Mouse (Mus musculus): Measurements from ENCODE around the gene Upf3a. TPM values are rescaled to one million over a fixed set of nuclear protein-coding genes. Genes with fewer than 3 reads are reported as not detected.
"Not testable (repeated sequence)": the region's sequence is repeated elsewhere in the genome, so short reads cannot be mapped to it uniquely, and the experiment has no call there.

The Upf3a gene
- total RNA-seq, 2 experiments from 2014 or later: 35.9 to 36.7 TPM

DNA sequence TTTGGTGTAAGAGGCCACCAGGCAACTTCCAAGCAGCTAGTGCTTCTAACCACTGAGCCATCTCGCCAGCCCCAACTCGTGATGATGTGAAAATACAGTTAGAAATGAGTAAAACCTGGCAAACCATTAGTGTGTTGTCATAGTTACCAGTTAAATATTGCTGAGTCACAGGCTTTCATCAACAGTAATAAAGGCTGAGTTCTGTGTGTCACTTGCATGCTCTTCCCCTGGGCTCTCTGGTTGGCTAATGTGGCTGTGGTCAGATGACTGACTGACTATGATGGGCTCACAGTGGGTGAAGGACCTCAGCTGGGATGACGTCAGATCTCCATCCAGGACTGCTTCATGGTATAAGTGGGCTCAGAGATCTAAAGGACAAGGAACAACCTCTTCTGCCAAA is 4.9 kb upstream of the Upf3a start:
- DNase-seq (ENCODE audit: extremely low spot score in 1 of 2, low spot score in 2 of 2): no peak
- intact Hi-C loops (cut with DNase I): no loop called here
- Histone ChIP-seq H3K4me3 (no peak overlapping the region), H3K27ac (no peak overlapping the region)
- TF ChIP-seq CTCF (IDR thresholded peaks at IDR 0.05): no peak

DNA sequence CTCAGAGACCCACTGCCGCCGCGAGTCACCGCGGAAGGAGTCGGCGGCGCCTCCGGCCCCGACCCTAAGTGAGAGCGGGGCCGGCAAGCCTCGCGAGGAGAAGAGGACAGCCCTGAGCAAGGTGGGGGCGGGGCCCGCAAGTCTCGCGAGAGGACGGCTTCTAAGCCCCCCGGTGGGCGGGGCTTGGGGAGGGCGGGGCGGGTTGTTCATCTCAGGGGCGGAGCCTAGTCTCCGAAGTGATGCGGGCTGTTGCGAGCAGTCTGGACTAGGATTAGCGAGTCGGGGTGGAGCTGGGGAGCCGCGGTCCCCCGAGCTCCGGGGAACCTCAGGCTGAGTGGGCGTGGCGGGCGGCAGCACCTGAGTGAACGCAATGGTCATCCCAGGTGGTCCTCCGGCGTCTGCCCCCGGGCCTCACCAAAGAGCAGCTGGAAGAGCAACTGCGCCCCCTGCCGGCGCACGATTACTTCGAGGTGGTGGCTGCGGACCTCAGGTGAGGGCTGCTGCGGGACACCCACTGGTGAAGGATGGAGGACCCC is 417 bp downstream of the Upf3a start:
- Histone ChIP-seq H3K4me3 (peak overlapping the region; percentile 88), H3K27ac (peak overlapping the region; percentile 100)
- intact Hi-C loops (cut with DNase I): loop anchor here (2.0 to 5.0 kb wide), 3 partner anchors 81 to 235 kb away; partner anchors contain the start of gene Champ1
- peak; percentile 87 for TF ChIP-seq CTCF (IDR thresholded peaks at IDR 0.05)
- DNase-seq (ENCODE audit: extremely low spot score in 1 of 2, low spot score in 2 of 2): peak; percentile 93 to 94

DNA sequence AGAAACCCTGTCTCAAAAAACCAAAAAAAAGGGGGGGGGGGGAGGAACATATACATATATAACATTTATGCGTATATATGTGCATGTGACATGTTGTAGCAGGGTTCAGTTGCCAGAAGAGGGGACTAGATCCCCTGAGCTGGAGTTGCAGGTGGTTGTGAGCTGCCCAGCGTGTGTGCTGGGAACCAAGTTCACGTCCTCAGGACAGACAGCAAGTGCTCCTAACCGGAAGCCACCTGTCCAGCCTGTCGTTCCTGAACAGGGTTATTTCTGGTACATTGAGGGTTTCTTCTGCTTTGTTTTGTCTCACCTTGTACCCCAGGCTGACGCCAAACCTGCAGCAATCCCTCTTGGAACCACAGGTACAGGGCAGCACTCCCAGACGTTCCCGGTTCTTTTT is 4.2 kb downstream of the Upf3a start:
- intact Hi-C loops (cut with DNase I): loop anchor here (5.0 kb wide), 2 partner anchors 78 to 98 kb away; partner anchors contain the start of gene Champ1
- TF ChIP-seq CTCF (IDR thresholded peaks at IDR 0.05): no peak
- H3K4me3 ChIP-seq: no peak overlapping the region
- no peak overlapping the region for H3K27ac ChIP-seq
- no peak for DNase-seq (ENCODE audit: extremely low spot score in 1 of 2, low spot score in 2 of 2)

DNA sequence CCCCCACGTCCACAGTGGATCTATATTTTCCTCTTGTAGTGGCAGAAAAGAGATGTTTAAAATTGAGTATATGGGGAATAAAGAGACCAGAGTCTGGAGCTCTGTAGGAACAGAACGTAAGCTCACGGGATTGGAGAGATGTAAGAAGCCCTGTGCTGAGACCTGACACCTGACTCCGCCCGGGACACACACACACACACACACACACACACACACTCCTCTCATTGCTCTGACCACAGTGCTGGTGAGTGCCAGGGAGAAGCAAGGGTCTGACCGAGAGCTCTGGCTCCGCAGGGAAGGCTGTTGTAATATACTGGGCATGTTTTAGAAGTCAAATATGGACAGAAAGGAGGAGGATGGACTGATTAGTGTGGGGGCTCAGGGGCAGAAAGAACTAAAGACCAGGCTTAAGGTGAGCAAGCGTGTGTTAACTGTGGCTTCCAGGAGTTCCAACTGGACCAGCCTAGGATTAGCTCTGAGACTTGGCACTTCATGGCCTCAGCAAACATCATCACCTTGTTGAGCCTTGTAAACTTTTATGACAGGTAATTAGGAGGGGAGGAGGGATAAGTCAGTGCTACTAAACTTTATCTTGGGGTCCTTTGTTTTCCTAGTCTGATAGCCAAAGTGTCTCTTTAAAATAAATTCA is 7.8 kb downstream of the Upf3a start:
- intact Hi-C loops (cut with DNase I): no loop called here
- Histone ChIP-seq H3K4me3 (no peak overlapping the region), H3K27ac (no peak overlapping the region)
- TF ChIP-seq CTCF (IDR thresholded peaks at IDR 0.05): no peak
- no peak for DNase-seq (ENCODE audit: extremely low spot score in 1 of 2, low spot score in 2 of 2)

DNA sequence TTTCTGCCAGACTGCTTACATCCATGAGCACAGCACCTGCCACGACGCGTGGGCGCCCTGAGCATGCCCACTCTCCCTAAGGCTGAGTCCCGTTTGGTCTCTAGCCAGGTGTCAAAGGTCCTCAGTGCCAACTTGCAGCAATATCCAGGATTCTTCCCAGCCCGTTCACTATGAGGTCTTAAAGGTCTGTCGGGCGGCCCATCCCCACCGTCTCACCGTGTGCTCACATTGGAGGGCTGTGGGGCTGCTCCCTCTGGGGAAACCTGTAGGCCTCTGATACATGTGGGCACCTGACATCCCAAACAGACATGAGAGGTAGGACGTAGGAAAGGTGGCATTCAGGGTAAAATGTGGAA is 8.3 kb downstream of the Upf3a start:
- no peak overlapping the region for H3K27ac ChIP-seq
- no peak for TF ChIP-seq CTCF (IDR thresholded peaks at IDR 0.05)
- H3K4me3 ChIP-seq: no peak overlapping the region
- no peak for DNase-seq (ENCODE audit: extremely low spot score in 1 of 2, low spot score in 2 of 2)
- intact Hi-C loops (cut with DNase I): no loop called here

DNA sequence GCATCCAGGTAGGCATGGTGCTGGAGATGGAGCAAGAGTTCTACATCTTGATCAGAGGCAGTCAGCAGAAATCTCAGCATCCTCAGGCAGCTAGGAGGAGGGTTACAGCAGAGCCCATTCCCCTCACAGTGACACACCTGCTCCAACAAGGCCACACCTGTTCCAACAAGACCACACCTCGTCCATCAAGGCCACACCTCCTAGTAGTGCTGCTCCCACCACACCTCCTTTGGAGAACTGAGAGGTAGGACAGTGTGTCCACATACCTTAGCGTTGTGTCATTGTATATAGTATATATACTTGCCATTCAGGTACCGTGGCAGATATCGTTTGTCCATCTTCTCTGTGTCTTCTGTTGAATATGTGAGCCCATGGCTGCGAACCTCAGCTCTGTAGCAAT is 12.3 kb downstream of the Upf3a start:
- no peak for DNase-seq (ENCODE audit: extremely low spot score in 1 of 2, low spot score in 2 of 2)
- no peak overlapping the region for H3K4me3 ChIP-seq
- intact Hi-C loops (cut with DNase I): no loop called here
- no peak for TF ChIP-seq CTCF (IDR thresholded peaks at IDR 0.05)
- H3K27ac ChIP-seq: no peak overlapping the region

DNA sequence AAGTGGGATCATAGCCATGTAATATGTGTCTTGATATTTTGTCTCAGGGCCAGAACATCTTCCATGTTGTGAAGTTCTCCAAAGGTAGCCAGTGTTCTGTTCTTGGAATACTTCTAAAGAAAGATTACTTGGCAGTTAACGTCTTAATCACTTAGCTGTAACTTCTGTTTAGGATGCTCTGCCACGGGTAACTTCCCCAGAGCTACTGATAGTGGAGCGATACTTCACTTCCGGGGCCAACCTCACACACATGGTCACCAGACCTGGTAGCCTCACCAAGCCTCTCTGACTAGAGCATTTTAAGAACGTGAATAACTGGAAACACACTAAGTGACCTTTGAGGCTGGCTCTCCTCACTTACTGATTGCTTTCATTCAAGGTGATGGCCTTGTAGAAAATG is 14.2 kb downstream of the Upf3a start:
- Histone ChIP-seq H3K27ac (no peak overlapping the region), H3K4me3 (no peak overlapping the region)
- DNase-seq (ENCODE audit: extremely low spot score in 1 of 2, low spot score in 2 of 2): no peak
- intact Hi-C loops (cut with DNase I): no loop called here
- TF ChIP-seq CTCF (IDR thresholded peaks at IDR 0.05): no peak

DNA sequence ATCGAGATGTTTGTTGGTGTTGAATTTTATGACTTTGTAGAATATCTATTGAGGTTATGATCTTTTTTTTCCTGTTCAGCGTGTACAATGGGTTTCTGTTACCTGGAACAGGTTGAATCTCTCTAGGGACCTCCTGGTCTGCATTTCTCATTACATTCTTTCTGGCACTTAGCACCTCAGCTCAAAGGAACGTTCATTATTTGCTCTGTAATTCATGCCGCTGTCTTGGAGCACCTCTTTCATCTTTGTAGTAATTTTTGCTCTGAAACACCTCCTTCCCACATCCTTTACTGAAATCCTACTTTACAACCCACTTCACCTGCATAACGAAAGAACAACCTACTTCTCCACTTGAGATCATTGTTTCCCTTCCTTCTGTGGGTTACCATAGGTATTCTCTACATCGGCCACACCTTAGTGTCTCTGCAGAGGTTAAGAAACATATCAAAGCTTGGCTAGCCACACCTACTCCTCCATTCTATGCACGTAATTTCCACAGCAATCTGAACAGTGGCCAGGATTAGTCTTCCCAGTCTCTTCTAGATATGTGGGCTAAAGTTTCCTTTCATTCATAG is 43.3 kb downstream of the Upf3a start:
- no peak for TF ChIP-seq CTCF (IDR thresholded peaks at IDR 0.05)
- intact Hi-C loops (cut with DNase I): no loop called here
- Histone ChIP-seq H3K27ac (no peak overlapping the region), H3K4me3 (no peak overlapping the region)
- no peak for DNase-seq (ENCODE audit: extremely low spot score in 1 of 2, low spot score in 2 of 2)

DNA sequence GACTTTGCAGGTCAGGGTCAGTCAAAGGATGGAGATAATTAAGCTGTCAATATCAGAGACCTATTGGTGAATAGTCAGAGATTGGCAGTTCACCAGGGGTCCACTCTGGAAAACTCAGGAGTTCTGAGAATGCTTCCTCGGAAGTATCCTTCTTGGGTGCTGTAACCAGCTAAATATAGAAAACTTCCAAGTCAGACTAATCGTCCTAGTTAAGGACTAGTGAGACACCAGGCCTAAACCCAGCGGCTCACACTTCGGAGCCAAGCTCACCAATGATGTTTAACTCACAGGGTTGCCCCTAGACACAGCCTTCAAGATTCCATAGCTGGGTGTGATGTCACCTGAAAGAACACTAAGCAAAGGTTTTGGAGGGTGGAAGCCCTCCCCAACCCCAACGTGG is 52.9 kb downstream of the Upf3a start, which contains the start of gene AF366264:
Gene AF366264, minus strand, starts transcription at position 101 of the 400 bp plus-strand sequence.
- DNase-seq (ENCODE audit: extremely low spot score in 1 of 2, low spot score in 2 of 2); intact Hi-C loops (cut with DNase I): not testable (repeated sequence)

DNA sequence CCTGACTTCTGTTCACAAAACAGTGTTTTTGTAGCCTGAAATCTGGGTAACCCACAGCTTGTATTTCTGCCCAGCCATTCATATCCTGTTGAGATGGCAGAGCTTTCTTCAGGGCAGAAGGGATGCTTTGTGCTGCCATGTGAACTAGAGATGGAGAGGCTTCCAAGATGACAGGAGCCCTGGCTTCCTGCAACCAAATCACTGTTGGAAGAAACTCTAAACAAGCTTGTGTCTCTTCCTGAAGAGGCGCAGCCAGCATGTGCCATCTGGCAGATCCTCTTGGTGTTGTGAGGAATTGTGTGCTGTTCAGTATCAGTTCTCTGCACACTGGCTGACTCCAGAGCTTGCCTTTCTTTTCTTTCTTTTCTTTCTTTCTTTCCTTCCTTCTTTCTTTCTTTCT is 57.9 kb downstream of the Upf3a start:
- H3K27ac ChIP-seq; H3K4me3 ChIP-seq; intact Hi-C loops (cut with DNase I); DNase-seq (ENCODE audit: extremely low spot score in 1 of 2, low spot score in 2 of 2): not testable (repeated sequence)

More for the DNA sequence above, 52.9 kb downstream of the Upf3a start, which contains the start of gene AF366264:
- not testable (repeated sequence) for H3K27ac ChIP-seq, H3K4me3 ChIP-seq

Other genes starting within 250 kb of the Upf3a start
- under 1 TPM; 0.38 to 0.77 TPM for gene 1700029H14Rik, start 223.2 kb upstream of the Upf3a start, total RNA-seq (2021)
- gene Rasa3, start 108.0 kb upstream of the Upf3a start, total RNA-seq (2021): 10 to 100 TPM; 62.3 to 69.4 TPM
- gene Cfap97d2, start 79.7 kb upstream of the Upf3a start, total RNA-seq (2021): 1 to 10 TPM; 1.0 to 1.4 TPM
- gene Cdc16, start 27.9 kb upstream of the Upf3a start, total RNA-seq (2021): 10 to 100 TPM; 45.2 to 49.7 TPM
- not detected for gene AF366264, start 52.8 kb downstream of the Upf3a start, total RNA-seq (2021)
- gene Champ1, start 84.0 kb downstream of the Upf3a start, total RNA-seq (2021): 10 to 100 TPM; 27.4 to 29.4 TPM
- gene Coprs, start 104.7 kb downstream of the Upf3a start, total RNA-seq (2021): 10 to 100 TPM; 38.5 to 42.9 TPM